Mouse (Mus musculus) embryonic fibroblast, embryonic 13.5 days (primary cell): ENCODE data around the gene Adcyap1r1.

ENCODE experiments used
- CTCF ChIP-seq: IDR thresholded peaks from 2 replicates; pipeline ENCODE4 v1.5.1; 2011; ENCODE audit warnings: mild to moderate bottlenecking, control low read depth, low read length, moderate library complexity, borderline replicate concordance; ENCODE audit not compliant: insufficient read depth
- POLR2A ChIP-seq: IDR thresholded peaks from 2 replicates; pipeline ENCODE4 v1.6.1; 2011; ENCODE audit warnings: low read depth, mild to moderate bottlenecking, control low read depth, low read length, moderate library complexity

GRCm38 (mm10) chr6:55461678-55462077 lies 9.9 kb downstream of the Adcyap1r1 start:
- no peak for TF ChIP-seq CTCF
- TF ChIP-seq POLR2A, result no peak
